Mouse (Mus musculus): Measurements from ENCODE around the gene Asb6. TPM values are rescaled to one million over a fixed set of nuclear protein-coding genes. Genes with fewer than 3 reads are reported as not detected.

The Asb6 gene
- total RNA-seq (2014; rRNA removed) (4.6 and 5.6 TPM in 2 replicates), polyA plus RNA-seq (2012; rRNA removed) (15.4 and 17.4 TPM in 2 replicates)

DNA sequence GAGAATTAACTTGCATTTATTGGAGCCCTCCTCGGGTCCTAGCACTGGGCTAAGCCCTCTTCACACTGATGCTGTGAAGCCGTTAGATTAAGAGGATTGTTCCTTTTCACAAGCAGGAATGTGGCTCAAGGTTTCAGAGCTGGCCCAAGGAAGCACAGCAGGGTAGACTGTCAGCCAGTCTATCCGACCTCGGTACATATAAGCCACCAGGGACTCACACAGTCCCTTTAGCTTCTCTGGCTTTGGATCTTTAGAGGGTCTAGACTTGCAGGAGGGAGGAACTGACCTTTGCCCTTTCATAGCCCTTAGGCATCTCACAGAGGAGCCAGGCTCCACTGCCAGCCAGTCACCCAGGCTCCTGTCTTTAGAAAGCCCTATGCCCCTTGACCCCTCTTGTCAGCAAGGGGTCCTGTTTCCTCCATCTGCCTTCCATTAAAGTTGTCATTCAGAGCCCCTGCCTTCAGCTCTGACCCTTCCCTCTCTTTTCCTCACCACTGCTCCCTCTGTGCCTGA, at the start of gene Asb6:
Asb6 (minus strand) TSS at position 51 of the 513 bp plus-strand sequence.
- H3K9ac ChIP-seq (ENCODE audit: low read depth, low read length) = no peak within 1 kb of the TSS
- no peaks in the 10 kb centered on the region for H3K27me3 ChIP-seq (ENCODE audit: control insufficient read depth, insufficient read depth, low read length)
- no peak within 1 kb of the TSS for H3K27ac ChIP-seq (replicated peaks; ENCODE audit: insufficient read depth, low read depth, low read length)
- peaks cover 9% of the 10 kb centered on the region for H3K4me1 ChIP-seq (ENCODE audit: control insufficient read depth, insufficient read depth, low read length)
- H3K4me3 ChIP-seq (ENCODE audit: insufficient read depth, low read depth, low read length) = no peak within 1 kb of the TSS
- peaks cover 12% of the 10 kb centered on the region; the same call in 1 of the 2 replicates for H3K79me2 ChIP-seq (ENCODE audit: control insufficient read depth, insufficient read depth, low read length)
- DNase-seq (ENCODE audit: extremely low read depth, low read depth, low spot score) = no peak
- TF ChIP-seq CTCF (IDR thresholded peaks at IDR 0.05; ENCODE audit: low read depth, low read length) (no peak), POLR2A (IDR thresholded peaks at IDR 0.05; ENCODE audit: extremely low read depth, insufficient read depth, low read length) (no peak)
- 66% methylated on average over 4 of the region's 4 CpGs for WGBS
- no peaks in the 10 kb centered on the region for H3K36me3 ChIP-seq (ENCODE audit: control insufficient read depth, insufficient read depth, low read length)

DNA sequence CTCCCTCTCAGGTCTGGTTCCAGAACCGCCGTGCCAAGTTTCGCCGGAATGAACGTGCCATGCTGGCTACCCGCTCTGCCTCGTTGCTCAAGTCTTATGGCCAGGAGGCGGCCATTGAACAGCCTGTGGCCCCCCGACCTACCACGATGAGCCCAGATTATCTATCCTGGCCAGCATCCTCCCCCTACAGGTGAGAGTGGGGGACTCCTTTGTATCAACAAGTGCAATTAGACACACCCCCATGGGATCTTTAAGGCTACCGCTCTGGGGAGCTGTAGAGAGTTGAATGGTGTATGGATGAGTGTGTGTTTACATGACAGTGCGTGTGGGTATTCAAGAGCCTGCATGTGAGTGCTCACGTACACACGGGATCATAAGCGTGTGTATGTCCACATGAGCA, 49.3 kb upstream of the Asb6 start:
- Histone ChIP-seq H3K79me2 (ENCODE audit: control insufficient read depth, insufficient read depth, low read length) (no peaks in the 10 kb centered on the region), H3K9ac (ENCODE audit: low read depth, low read length) (no peak overlapping the region), H3K4me3 (ENCODE audit: insufficient read depth, low read depth, low read length) (no peak overlapping the region), H3K27ac (replicated peaks; ENCODE audit: insufficient read depth, low read depth, low read length) (no peak overlapping the region), H3K27me3 (ENCODE audit: control insufficient read depth, insufficient read depth, low read length) (no peaks in the 10 kb centered on the region), H3K4me1 (ENCODE audit: control insufficient read depth, insufficient read depth, low read length) (no peaks in the 10 kb centered on the region), H3K36me3 (ENCODE audit: control insufficient read depth, insufficient read depth, low read length) (no peaks in the 10 kb centered on the region)
- WGBS = 88% methylated on average over 15 of the region's 15 CpGs
- DNase-seq (ENCODE audit: extremely low read depth, low read depth, low spot score) = no peak
- no peak for TF ChIP-seq POLR2A (IDR thresholded peaks at IDR 0.05; ENCODE audit: extremely low read depth, insufficient read depth, low read length)
- TF ChIP-seq CTCF (IDR thresholded peaks at IDR 0.05; ENCODE audit: low read depth, low read length) = no peak

DNA sequence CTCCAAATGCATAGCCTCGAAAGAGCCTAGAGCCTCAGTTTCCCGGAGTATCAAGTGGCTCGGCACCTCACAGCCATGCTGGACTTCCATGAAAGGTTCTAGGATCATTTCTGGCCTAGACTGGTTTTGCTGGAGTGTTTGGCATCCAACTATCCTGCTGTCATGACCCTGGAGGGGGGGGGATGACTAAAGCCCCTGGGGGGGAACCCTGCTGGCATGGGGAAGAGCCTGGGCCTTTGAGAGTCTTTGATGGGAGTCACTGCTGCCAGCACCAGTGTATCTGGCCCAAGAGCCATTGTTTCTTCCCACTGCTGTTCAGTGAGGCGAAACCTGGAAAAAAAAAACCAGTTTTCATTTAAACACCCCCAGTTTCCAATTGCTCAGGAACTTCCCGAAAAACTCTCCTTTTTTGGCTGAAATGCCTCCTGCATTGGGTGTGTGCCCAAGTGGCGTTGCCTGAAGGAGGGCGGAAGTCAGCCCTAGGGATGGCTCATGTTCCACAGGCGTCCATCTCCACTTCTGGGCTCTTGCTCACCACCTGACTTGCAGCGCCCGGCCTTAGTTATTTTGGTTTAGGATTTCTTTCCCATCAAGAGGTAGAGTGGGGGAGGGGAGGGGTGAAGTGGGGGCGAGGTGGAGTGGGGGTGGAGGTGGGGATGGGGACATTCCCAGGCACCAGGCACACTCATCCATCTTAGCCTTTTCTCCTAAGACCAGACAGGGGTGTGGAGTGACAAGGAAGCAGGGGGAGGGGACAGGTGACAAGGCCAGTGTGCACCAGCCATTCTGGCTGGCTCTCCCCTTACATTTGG, 45.7 kb upstream of the Asb6 start:
- DNase-seq (ENCODE audit: extremely low read depth, low read depth, low spot score) = no peak
- Histone ChIP-seq H3K9ac (ENCODE audit: low read depth, low read length) (no peak overlapping the region), H3K4me1 (ENCODE audit: control insufficient read depth, insufficient read depth, low read length) (no peaks in the 10 kb centered on the region), H3K36me3 (ENCODE audit: control insufficient read depth, insufficient read depth, low read length) (no peaks in the 10 kb centered on the region), H3K79me2 (ENCODE audit: control insufficient read depth, insufficient read depth, low read length) (no peaks in the 10 kb centered on the region), H3K27me3 (ENCODE audit: control insufficient read depth, insufficient read depth, low read length) (no peaks in the 10 kb centered on the region), H3K4me3 (ENCODE audit: insufficient read depth, low read depth, low read length) (no peak overlapping the region), H3K27ac (replicated peaks; ENCODE audit: insufficient read depth, low read depth, low read length) (no peak overlapping the region)
- TF ChIP-seq POLR2A (IDR thresholded peaks at IDR 0.05; ENCODE audit: extremely low read depth, insufficient read depth, low read length) = no peak
- 68% methylated on average over 11 of the region's 11 CpGs for WGBS

DNA sequence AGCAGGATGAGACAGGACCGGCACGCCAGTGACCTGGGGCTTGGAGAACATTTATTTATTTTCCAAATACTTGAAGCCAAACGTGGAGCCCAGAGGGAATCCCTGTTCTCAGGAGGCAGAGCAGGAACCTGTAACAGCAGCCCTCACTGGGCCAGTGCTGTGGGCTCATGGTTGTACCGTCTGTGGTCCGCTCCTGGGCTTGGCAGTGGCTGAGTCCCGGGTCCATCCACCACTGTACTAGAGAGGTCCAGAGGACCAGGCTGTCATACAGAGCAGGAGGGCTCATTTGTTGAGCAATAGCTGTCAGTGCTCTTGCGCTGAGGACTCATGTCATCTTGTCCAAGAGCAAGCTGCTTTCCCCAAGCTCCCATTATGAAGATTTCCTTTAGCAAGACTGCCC, 45.0 kb upstream of the Asb6 start:
- Histone ChIP-seq H3K36me3 (ENCODE audit: control insufficient read depth, insufficient read depth, low read length) (no peaks in the 10 kb centered on the region), H3K4me1 (ENCODE audit: control insufficient read depth, insufficient read depth, low read length) (no peaks in the 10 kb centered on the region), H3K9ac (ENCODE audit: low read depth, low read length) (no peak overlapping the region), H3K27ac (replicated peaks; ENCODE audit: insufficient read depth, low read depth, low read length) (no peak overlapping the region), H3K4me3 (ENCODE audit: insufficient read depth, low read depth, low read length) (no peak overlapping the region), H3K27me3 (ENCODE audit: control insufficient read depth, insufficient read depth, low read length) (no peaks in the 10 kb centered on the region), H3K79me2 (ENCODE audit: control insufficient read depth, insufficient read depth, low read length) (no peaks in the 10 kb centered on the region)
- 73% methylated on average over 7 of the region's 7 CpGs for WGBS
- TF ChIP-seq POLR2A (IDR thresholded peaks at IDR 0.05; ENCODE audit: extremely low read depth, insufficient read depth, low read length) = no peak
- TF ChIP-seq CTCF (IDR thresholded peaks at IDR 0.05; ENCODE audit: low read depth, low read length) = no peak
- DNase-seq (ENCODE audit: extremely low read depth, low read depth, low spot score) = no peak

DNA sequence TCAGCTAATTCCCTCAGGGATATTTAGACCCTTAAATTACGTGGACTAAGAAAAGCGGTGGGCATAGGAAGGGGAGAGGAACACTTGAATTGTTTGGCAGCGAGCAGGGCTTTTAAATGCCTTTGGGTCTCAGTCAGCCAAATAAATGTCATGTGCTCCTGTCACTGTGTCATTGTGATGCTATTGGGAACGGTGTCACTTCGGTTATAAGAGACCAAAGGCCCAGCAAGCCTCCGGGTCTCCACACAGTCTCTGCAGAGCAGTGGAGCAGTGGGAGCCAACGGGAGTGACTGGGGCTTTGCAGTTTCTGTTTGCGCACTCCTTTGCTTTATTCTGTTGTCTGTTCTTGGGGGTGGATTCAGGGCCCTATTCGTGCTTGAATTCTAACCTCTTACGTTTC, 44.3 kb upstream of the Asb6 start:
- no peak overlapping the region for H3K4me3 ChIP-seq (ENCODE audit: insufficient read depth, low read depth, low read length)
- H3K9ac ChIP-seq (ENCODE audit: low read depth, low read length) = no peak overlapping the region
- no peak overlapping the region for H3K27ac ChIP-seq (replicated peaks; ENCODE audit: insufficient read depth, low read depth, low read length)
- H3K4me1 ChIP-seq (ENCODE audit: control insufficient read depth, insufficient read depth, low read length) = no peaks in the 10 kb centered on the region
- no peaks in the 10 kb centered on the region for H3K36me3 ChIP-seq (ENCODE audit: control insufficient read depth, insufficient read depth, low read length)
- H3K27me3 ChIP-seq (ENCODE audit: control insufficient read depth, insufficient read depth, low read length) = no peaks in the 10 kb centered on the region
- TF ChIP-seq POLR2A (IDR thresholded peaks at IDR 0.05; ENCODE audit: extremely low read depth, insufficient read depth, low read length) (no peak), CTCF (IDR thresholded peaks at IDR 0.05; ENCODE audit: low read depth, low read length) (no peak)
- DNase-seq (ENCODE audit: extremely low read depth, low read depth, low spot score) = no peak
- 72% methylated on average over 10 of the region's 10 CpGs for WGBS
- H3K79me2 ChIP-seq (ENCODE audit: control insufficient read depth, insufficient read depth, low read length) = no peaks in the 10 kb centered on the region

DNA sequence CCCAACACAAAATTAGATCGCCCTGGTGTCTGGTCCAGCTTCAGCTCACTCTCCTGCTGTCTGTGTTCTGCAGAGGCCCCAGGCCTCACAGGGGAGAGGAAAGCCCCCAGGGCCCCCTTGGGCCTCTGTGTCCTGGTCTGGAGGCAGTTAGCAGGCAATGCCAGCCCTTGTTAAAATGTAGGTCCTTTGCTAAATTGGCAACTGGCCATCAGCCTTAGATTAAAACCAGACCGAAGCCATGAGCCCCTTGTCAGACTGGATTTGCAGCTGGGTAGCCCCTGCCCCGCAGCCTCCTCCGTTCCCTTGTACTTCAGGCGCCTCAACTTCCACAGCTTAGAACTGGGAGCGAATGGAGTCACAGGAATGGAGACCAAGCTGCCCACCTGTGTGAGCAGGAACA, 42.5 kb upstream of the Asb6 start:
- Histone ChIP-seq H3K79me2 (ENCODE audit: control insufficient read depth, insufficient read depth, low read length) (no peaks in the 10 kb centered on the region), H3K27me3 (ENCODE audit: control insufficient read depth, insufficient read depth, low read length) (no peaks in the 10 kb centered on the region), H3K27ac (replicated peaks; ENCODE audit: insufficient read depth, low read depth, low read length) (no peak overlapping the region), H3K36me3 (ENCODE audit: control insufficient read depth, insufficient read depth, low read length) (no peaks in the 10 kb centered on the region), H3K4me1 (ENCODE audit: control insufficient read depth, insufficient read depth, low read length) (no peaks in the 10 kb centered on the region), H3K4me3 (ENCODE audit: insufficient read depth, low read depth, low read length) (no peak overlapping the region), H3K9ac (ENCODE audit: low read depth, low read length) (no peak overlapping the region)
- no peak for DNase-seq (ENCODE audit: extremely low read depth, low read depth, low spot score)
- WGBS = 90% methylated on average over 6 of the region's 6 CpGs
- TF ChIP-seq CTCF (IDR thresholded peaks at IDR 0.05; ENCODE audit: low read depth, low read length) (no peak), POLR2A (IDR thresholded peaks at IDR 0.05; ENCODE audit: extremely low read depth, insufficient read depth, low read length) (no peak)
